Mouse (Mus musculus) C2C12 (cell line): Measurements from ENCODE around the gene Uggt1.

Experiments
- CTCF ChIP-seq: IDR thresholded peaks from one replicate; pipeline ENCODE4 v1.5.1; 2011; ENCODE audit not compliant: control insufficient read depth, insufficient read depth, insufficient read length
- USF1 ChIP-seq: IDR thresholded peaks from one replicate; pipeline ENCODE4 v1.6.1; 2011; ENCODE audit warnings: low read depth, mild to moderate bottlenecking, control low read depth, moderate library complexity

- TF ChIP-seq CTCF: no peak
- no peak for TF ChIP-seq USF1
Observed at GRCm38 (mm10) chr1:36243447-36244057, 968 bp downstream of the Uggt1 start.
